Mouse (Mus musculus) limb, embryonic 13.5 days (tissue): ENCODE results near the gene Sds. TPM values are rescaled to one million over a fixed set of nuclear protein-coding genes. Genes with fewer than 3 reads are reported as not detected.

ENCODE experiments used
- ATAC-seq: fragments of 200-750 bp; cut with Nextera tagmentation; 2 replicates; pipeline ENCODE4 v1.8.0; 2017; ENCODE audit warnings: low read depth, moderate number of reproducible peaks, moderate TSS enrichment; ENCODE audit not compliant: low FRiP score
- H3K27ac ChIP-seq: fragments of 300-500 bp; sonication (generic); 2 replicates; pipeline ENCODE4 v1.5.1; 2015; ENCODE audit warnings: inconsistent platforms, mild to moderate bottlenecking, moderate library complexity
- H3K27me3 ChIP-seq: fragments of 300-500 bp; sonication (generic); 2 replicates; pipeline ENCODE4 v1.6.1; 2015; ENCODE audit warnings: mild to moderate bottlenecking, inconsistent platforms
- H3K36me3 ChIP-seq: fragments of 300-500 bp; sonication (generic); 2 replicates; pipeline ENCODE4 v1.6.1; 2015; ENCODE audit warnings: inconsistent platforms, mild to moderate bottlenecking, moderate library complexity
- H3K4me1 ChIP-seq: fragments of 300-500 bp; sonication (generic); 2 replicates; pipeline ENCODE4 v1.6.1; 2015; ENCODE audit warnings: inconsistent platforms
- H3K4me2 ChIP-seq: fragments of 300-500 bp; sonication (generic); replicated peaks from 2 replicates; pipeline ENCODE4 v1.6.1; 2015; ENCODE audit warnings: inconsistent platforms, mild to moderate bottlenecking, moderate library complexity
- H3K4me3 ChIP-seq: fragments of 300-500 bp; sonication (generic); 2 replicates; pipeline ENCODE4 v1.5.1; 2015; ENCODE audit warnings: moderate library complexity, mild to moderate bottlenecking, inconsistent platforms
- H3K9ac ChIP-seq: fragments of 300-500 bp; sonication (generic); 2 replicates; pipeline ENCODE4 v1.6.1; 2015; ENCODE audit warnings: mild to moderate bottlenecking, inconsistent platforms
- H3K9me3 ChIP-seq: fragments of 300-500 bp; sonication (generic); 2 replicates; pipeline ENCODE4 v1.6.1; 2016; ENCODE audit warnings: inconsistent platforms
- WGBS: fragments of 180-500 bp; shearing (Covaris S2); methylation state at CpG from one replicate; pipeline ENCODE4 v1.1.7; 2015; 5-methylcytosine and 5-hydroxymethylcytosine counted together
- polyA plus RNA-seq: library from polyadenylated mRNA; unstranded; fragments of >200 nt; fragmentation: Nextera tagmentation; extraction: Ambion mirVana; gene quantifications from 2 replicates; pipeline ENCODE4 v1.2.1, GENCODE M21; 2015

Sds gene
- not detected in 2 replicates for polyA plus RNA-seq

GRCm38 (mm10) chr5:120476296-120476695 is at the start of gene Sds:
TSS of gene Sds (plus strand) at chr5:120476526.
- Histone ChIP-seq H3K4me3 (no peak within 1 kb of the TSS), H3K27me3 (peaks cover 21% of the 10 kb centered on the region), H3K4me1 (0 out of 2 replicates have a peak, but pooled peaks cover 4% of the 10 kb centered on the region), H3K9ac (no peak within 1 kb of the TSS), H3K27ac (no peak within 1 kb of the TSS), H3K9me3 (no peaks in the 10 kb centered on the region), H3K36me3 (no peaks in the 10 kb centered on the region), H3K4me2 (no peak within 1 kb of the TSS)
- ATAC-seq, result no peak
- WGBS, result 16% methylated on average over 13 of the region's 13 CpGs

GRCm38 (mm10) chr5:120426572-120426971 is 49.8 kb upstream of the Sds start:
- Histone ChIP-seq H3K4me3 (no peak overlapping the region), H3K27me3 (peaks cover 97% of the 10 kb centered on the region), H3K4me2 (no peak overlapping the region), H3K4me1 (no peaks in the 10 kb centered on the region), H3K9me3 (no peaks in the 10 kb centered on the region), H3K27ac (no peak overlapping the region), H3K36me3 (no peaks in the 10 kb centered on the region), H3K9ac (no peak overlapping the region)
- no peak for ATAC-seq
- 1% methylated on average over 10 of the region's 10 CpGs for WGBS

GRCm38 (mm10) chr5:120427451-120427938 is 48.8 kb upstream of the Sds start:
- H3K4me3 ChIP-seq, result no peak overlapping the region
- no peak for ATAC-seq
- H3K9me3 ChIP-seq, result no peaks in the 10 kb centered on the region
- peaks cover 97% of the 10 kb centered on the region for H3K27me3 ChIP-seq
- peaks cover 7% of the 10 kb centered on the region; the same call in 1 of the 2 replicates for H3K4me1 ChIP-seq
- WGBS, result under 1% methylated on average over 33 of the region's 33 CpGs
- H3K4me2 ChIP-seq, result no peak overlapping the region
- H3K27ac ChIP-seq, result no peak overlapping the region
- no peak overlapping the region for H3K9ac ChIP-seq
- no peaks in the 10 kb centered on the region for H3K36me3 ChIP-seq

GRCm38 (mm10) chr5:120428189-120428838 is 48.0 kb upstream of the Sds start:
- Histone ChIP-seq H3K27me3 (peaks cover 97% of the 10 kb centered on the region), H3K27ac (no peak overlapping the region), H3K4me1 (peaks cover 7% of the 10 kb centered on the region; the same call in 1 of the 2 replicates), H3K9ac (no peak overlapping the region), H3K9me3 (no peaks in the 10 kb centered on the region), H3K36me3 (no peaks in the 10 kb centered on the region), H3K4me2 (no peak overlapping the region), H3K4me3 (no peak overlapping the region)
- ATAC-seq, result no peak
- 2% methylated on average over 21 of the region's 21 CpGs for WGBS

GRCm38 (mm10) chr5:120428990-120429389 is 47.3 kb upstream of the Sds start:
- peaks cover 7% of the 10 kb centered on the region; the same call in 1 of the 2 replicates for H3K4me1 ChIP-seq
- H3K27ac ChIP-seq, result no peak overlapping the region
- no peak overlapping the region for H3K4me2 ChIP-seq
- ATAC-seq, result no peak
- H3K9me3 ChIP-seq, result no peaks in the 10 kb centered on the region
- WGBS, result 1% methylated on average over 5 of the region's 6 CpGs
- H3K27me3 ChIP-seq, result peaks cover 97% of the 10 kb centered on the region
- no peak overlapping the region for H3K4me3 ChIP-seq
- H3K36me3 ChIP-seq, result no peaks in the 10 kb centered on the region
- H3K9ac ChIP-seq, result no peak overlapping the region

DNA sequence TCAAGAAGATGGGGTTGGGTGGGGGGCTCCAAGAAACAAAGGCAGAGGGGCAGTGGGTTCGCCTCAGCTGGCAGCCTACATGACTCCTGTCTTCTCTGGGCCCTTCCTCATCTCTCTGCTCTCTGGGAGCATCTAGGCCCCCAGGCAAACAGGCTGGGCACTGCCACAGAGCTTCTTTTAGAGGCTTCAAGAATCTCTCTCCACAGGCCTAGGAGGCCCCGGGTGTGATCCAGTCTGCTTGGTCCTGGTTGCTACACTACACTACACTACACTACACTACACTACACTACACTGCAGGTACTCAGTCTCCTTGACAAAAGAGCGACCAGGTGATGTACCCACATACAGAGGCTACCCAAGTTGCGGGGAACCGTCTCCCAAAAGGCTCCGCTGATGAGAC is 46.6 kb upstream of the Sds start:
- Histone ChIP-seq H3K4me2 (no peak overlapping the region), H3K36me3 (no peaks in the 10 kb centered on the region), H3K27ac (no peak overlapping the region), H3K9me3 (no peaks in the 10 kb centered on the region), H3K4me1 (peaks cover 7% of the 10 kb centered on the region; the same call in 1 of the 2 replicates), H3K4me3 (no peak overlapping the region), H3K27me3 (peaks cover 97% of the 10 kb centered on the region), H3K9ac (no peak overlapping the region)
- WGBS, result 7% methylated on average over 6 of the region's 6 CpGs
- ATAC-seq, result no peak

DNA sequence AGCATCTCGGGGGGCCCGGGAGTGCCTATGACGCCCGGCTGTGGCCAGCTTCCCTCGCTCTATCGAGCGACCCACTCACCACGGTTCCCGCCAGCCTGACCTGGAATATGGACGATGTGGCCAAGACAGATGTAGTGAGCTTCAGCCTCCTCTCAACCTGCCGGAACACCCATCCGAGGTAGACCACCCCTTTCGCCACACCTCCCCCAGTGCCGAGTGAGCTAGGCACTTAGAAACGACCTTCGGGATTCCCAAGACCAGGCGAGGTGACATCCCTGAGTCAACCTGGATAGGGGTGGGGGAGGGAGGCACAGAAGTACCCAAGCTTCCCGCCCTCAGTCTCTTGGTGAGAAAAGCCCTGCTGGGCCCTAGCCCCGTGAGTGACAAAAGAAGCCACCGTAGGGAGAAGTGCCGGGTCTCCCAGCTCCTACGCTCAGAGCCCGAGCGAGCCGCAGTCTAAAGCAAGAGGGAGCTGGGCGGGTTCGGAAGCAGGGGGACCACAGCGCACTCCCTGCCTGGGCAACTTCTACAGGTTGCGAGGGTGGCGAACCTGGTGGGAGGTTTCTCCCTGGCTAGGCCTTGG is 45.2 kb upstream of the Sds start:
- no peak overlapping the region for H3K27ac ChIP-seq
- peaks cover 15% of the 10 kb centered on the region for H3K4me1 ChIP-seq
- no peak overlapping the region for H3K9ac ChIP-seq
- no peak for ATAC-seq
- no peak overlapping the region for H3K4me2 ChIP-seq
- no peaks in the 10 kb centered on the region for H3K9me3 ChIP-seq
- H3K4me3 ChIP-seq, result no peak overlapping the region
- peaks cover 99% of the 10 kb centered on the region for H3K27me3 ChIP-seq
- WGBS, result 1% methylated on average over 30 of the region's 30 CpGs
- no peaks in the 10 kb centered on the region for H3K36me3 ChIP-seq

DNA sequence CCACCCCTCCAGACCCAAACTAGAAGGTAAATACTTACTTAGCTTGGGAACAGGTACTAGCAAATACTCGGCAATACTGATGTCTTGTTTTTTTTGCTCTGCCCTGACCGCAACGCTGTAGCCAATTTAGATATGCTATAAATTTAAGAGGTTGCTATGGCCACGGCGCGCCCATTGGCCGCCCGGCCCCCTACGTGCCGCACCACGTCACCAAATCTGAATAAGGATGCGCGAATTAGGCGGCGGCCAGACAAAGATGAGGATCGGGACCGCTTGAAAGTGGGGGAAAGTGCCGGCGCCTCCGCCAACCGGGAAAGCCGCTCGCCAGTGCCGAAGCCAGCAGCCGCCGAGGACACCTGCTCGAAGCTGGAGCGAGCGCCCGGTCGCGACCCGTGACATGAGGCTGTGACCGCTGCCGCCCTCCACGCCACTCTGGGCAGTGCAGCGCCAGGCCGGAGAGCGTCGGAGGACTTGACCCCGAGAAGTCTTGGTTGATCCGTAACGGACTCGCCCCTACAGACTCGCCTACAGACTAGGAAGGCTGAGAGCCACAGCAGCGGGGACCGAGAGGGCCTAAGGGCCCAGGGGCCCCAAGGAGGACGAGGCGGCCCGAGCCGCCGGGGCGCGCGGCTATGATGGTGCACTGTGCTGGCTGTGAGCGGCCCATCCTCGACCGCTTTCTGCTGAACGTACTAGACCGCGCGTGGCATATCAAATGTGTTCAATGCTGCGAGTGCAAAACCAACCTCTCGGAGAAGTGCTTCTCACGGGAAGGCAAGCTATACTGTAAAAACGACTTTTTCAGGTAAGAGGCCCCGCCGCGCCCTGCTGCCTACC is 44.5 kb upstream of the Sds start, which contains the start of gene Lhx5:
Gene Lhx5, plus strand, starts transcription at position 51 of the 837 bp plus-strand sequence.
- H3K27ac ChIP-seq, result no peak within 1 kb of the TSS
- H3K4me3 ChIP-seq, result peak within 1 kb of the TSS; percentile 8; the same call in 1 of the 2 replicates
- H3K4me2 ChIP-seq, result 0 out of 2 replicates have a peak within 1 kb of the TSS, but pooled peaks have one; percentile 9
- peaks cover 99% of the 10 kb centered on the region for H3K27me3 ChIP-seq
- H3K9me3 ChIP-seq, result no peaks in the 10 kb centered on the region
- ATAC-seq, result no peak
- no peak within 1 kb of the TSS for H3K9ac ChIP-seq
- H3K4me1 ChIP-seq, result peaks cover 19% of the 10 kb centered on the region
- H3K36me3 ChIP-seq, result no peaks in the 10 kb centered on the region
- under 1% methylated on average over 69 of the region's 69 CpGs for WGBS

DNA sequence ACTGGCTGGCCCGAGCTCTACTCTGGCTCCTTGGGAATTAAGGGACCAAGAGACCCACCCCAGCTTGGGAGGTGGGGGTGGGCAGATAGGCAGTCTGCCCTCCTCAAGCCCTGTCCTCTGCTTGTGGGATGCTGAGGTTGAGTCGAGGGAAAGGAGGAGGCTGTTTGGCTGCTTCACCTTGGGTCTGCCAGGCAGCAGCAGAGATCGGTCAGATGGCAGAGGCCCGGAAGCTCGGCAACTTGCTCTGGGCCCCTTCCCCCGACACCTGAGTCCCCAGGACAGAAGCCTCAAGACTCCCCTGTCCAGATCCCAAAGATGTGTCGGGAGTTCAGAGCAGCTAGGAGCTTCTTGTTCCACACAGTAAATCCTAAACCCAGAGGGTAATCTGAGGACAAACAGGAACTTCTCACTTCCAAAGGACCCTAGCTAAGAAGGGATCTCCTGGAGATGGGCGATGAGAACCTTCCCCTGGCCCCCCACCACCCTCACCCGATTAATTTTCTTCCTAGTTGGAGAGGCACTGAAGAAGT is 43.8 kb upstream of the Sds start:
- H3K27ac ChIP-seq, result no peak overlapping the region
- WGBS, result 1% methylated on average over 9 of the region's 9 CpGs

GRCm38 (mm10) chr5:120433135-120433760 is 43.1 kb upstream of the Sds start:
- WGBS, result 3% methylated on average over 13 of the region's 13 CpGs
- no peak for ATAC-seq
- no peak overlapping the region for H3K27ac ChIP-seq
- no peak overlapping the region for H3K9ac ChIP-seq
- no peaks in the 10 kb centered on the region for H3K36me3 ChIP-seq
- peaks cover 25% of the 10 kb centered on the region for H3K4me1 ChIP-seq
- H3K27me3 ChIP-seq, result peaks cover 99% of the 10 kb centered on the region
- no peak overlapping the region for H3K4me3 ChIP-seq
- no peak overlapping the region for H3K4me2 ChIP-seq
- H3K9me3 ChIP-seq, result no peaks in the 10 kb centered on the region

More for the DNA sequence above, 43.8 kb upstream of the Sds start:
- Histone ChIP-seq H3K36me3 (no peaks in the 10 kb centered on the region), H3K27me3 (peaks cover 99% of the 10 kb centered on the region), H3K9me3 (no peaks in the 10 kb centered on the region), H3K4me3 (no peak overlapping the region), H3K4me1 (peaks cover 19% of the 10 kb centered on the region), H3K4me2 (no peak overlapping the region), H3K9ac (no peak overlapping the region)
- no peak for ATAC-seq

DNA sequence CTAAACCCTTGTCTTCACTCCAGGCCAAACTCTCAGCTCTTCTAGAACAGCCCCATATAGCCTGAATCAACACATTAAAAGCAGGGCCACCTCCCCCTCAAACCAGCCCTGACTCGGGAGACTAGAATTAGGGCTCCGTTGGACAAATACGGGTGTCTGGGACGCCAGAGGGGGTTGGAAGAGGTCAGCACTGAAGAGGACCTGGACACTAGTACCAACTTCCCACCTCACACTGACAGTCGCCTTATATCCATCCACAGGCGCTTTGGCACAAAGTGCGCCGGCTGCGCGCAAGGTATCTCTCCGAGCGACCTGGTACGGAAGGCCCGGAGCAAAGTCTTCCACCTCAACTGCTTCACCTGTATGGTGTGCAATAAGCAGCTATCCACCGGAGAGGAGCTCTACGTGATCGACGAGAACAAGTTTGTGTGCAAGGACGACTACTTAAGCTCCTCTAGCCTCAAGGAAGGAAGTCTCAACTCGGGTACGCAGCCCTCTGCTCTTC is 42.0 kb upstream of the Sds start:
- H3K4me1 ChIP-seq, result peaks cover 25% of the 10 kb centered on the region
- 2% methylated on average over 21 of the region's 21 CpGs for WGBS
- ATAC-seq, result no peak
- no peaks in the 10 kb centered on the region for H3K9me3 ChIP-seq
- H3K27ac ChIP-seq, result no peak overlapping the region
- H3K4me3 ChIP-seq, result no peak overlapping the region
- H3K4me2 ChIP-seq, result no peak overlapping the region
- H3K36me3 ChIP-seq, result no peaks in the 10 kb centered on the region
- peaks cover 99% of the 10 kb centered on the region for H3K27me3 ChIP-seq
- no peak overlapping the region for H3K9ac ChIP-seq
